In the genomic region with DNA sequence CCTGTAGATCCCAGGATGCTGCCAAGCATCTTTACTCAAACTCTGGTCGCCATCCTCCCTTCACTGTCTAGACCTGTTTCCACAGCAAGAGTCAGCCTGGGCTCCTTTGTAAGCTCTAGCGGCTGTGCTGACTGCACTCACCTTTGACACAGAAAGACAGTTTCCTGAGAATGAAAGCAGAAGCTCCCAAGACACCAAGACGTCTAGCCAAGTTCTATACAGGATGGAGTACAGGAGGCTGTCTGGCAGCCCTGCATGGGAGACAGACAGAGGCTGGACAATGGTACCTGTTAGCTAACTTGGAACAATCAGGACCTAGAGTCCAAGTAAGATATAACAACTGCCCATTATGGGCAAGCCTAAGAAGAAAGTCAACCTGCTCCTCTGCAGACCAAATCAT, we compare ENCODE assay signal across 39 mouse cellular contexts. TPM values are rescaled to one million over a fixed set of nuclear protein-coding genes. Genes with fewer than 3 reads are reported as not detected.
"Had no signal": no experiment of that assay in that cellular context is flagged by ENCODE, and none has a peak within 500 bp of the region (broad histone marks: within the 10 kb centered on the region; RNA-seq: fewer than 3 reads in every experiment).

No protein-coding gene starts in this region.

- ATAC-seq: hindbrain, embryonic 16.5 days; intestine, embryonic 15.5 days; liver, embryonic 12.5 days had no signal

- H3K36me3 ChIP-seq: heart, embryonic 13.5 days; heart, embryonic 15.5 days; hindbrain, embryonic 12.5 days; intestine, embryonic 15.5 days; kidney, embryonic 15.5 days; limb, embryonic 13.5 days; limb, embryonic 15.5 days; liver, embryonic 12.5 days had no signal

- DNase-seq: gastrocnemius, postnatal 14 days; gastrocnemius, postnatal 36 days; heart, adult 11 months; heart, adult 2 months; heart, postnatal 14 days; heart, postnatal 36 days; kidney, adult 11 months; kidney, adult 2 months; kidney, adult 9 months; kidney, postnatal 14 days; kidney, postnatal 36 days; layer of hippocampus, postnatal 36 days; left cerebral cortex, postnatal 4 days had no signal

- H3K4me2 ChIP-seq: heart, embryonic 11.5 days; heart, embryonic 13.5 days; heart, embryonic 15.5 days; hindbrain, embryonic 12.5 days; hindbrain, embryonic 14.5 days; intestine, embryonic 15.5 days; limb, embryonic 13.5 days; limb, embryonic 15.5 days; liver, embryonic 12.5 days had no signal

- H3K9ac ChIP-seq: heart, embryonic 13.5 days; heart, embryonic 15.5 days; hindbrain, embryonic 12.5 days; hindbrain, embryonic 14.5 days; intestine, embryonic 15.5 days; kidney, embryonic 15.5 days; limb, embryonic 13.5 days; limb, embryonic 15.5 days; liver, embryonic 12.5 days had no signal

- H3K4me3 ChIP-seq: heart, adult 2 months; heart, embryonic 13.5 days; heart, embryonic 15.5 days; hindbrain, embryonic 12.5 days; intestine, embryonic 15.5 days; kidney, embryonic 15.5 days; limb, embryonic 13.5 days; limb, embryonic 15.5 days; liver, embryonic 12.5 days had no signal

- H3K4me1 ChIP-seq: liver, embryonic 12.5 days had no signal

- H3K27ac ChIP-seq: heart, adult 2 months; heart, embryonic 13.5 days; heart, embryonic 15.5 days; hindbrain, embryonic 12.5 days; hindbrain, embryonic 14.5 days; intestine, embryonic 15.5 days; kidney, embryonic 15.5 days; kidney, postnatal 0 days; limb, embryonic 13.5 days; limb, embryonic 15.5 days; liver, embryonic 12.5 days had no signal

- H3K9me3 ChIP-seq: heart, embryonic 13.5 days; heart, embryonic 15.5 days; hindbrain, embryonic 12.5 days; intestine, embryonic 15.5 days; kidney, embryonic 15.5 days; limb, embryonic 13.5 days; limb, embryonic 15.5 days; liver, embryonic 12.5 days had no signal

RNA-seq across cellular contexts. Expression of a gene that starts 8.8 kb away (rescaled TPM):
- polyA plus RNA-seq: heart, embryonic 15.5 days; hindbrain, embryonic 14.5 days had no signal

RNA-seq across cellular contexts. Expression of a gene that starts 25.9 kb away (rescaled TPM):
- total RNA-seq: gastrocnemius, adult 18-20 months; gastrocnemius, adult 8-10 months; gastrocnemius, postnatal 14 days; gastrocnemius, postnatal 36 days; heart, adult 2 months; heart, postnatal 14 days; heart, postnatal 36 days; hematopoietic stem cell, adult 5-6 weeks; layer of hippocampus, adult 18-20 months; layer of hippocampus, postnatal 10 days; layer of hippocampus, postnatal 36 days; left cerebral cortex, adult 18-20 months; left cerebral cortex, adult 8-10 months; left cerebral cortex, postnatal 10 days; left cerebral cortex, postnatal 25 days; left cerebral cortex, postnatal 4 days; liver, adult 2 months had no signal
- polyA plus RNA-seq: gonadal fat pad, adult 2 months; heart, adult 2 months; heart, embryonic 11.5 days; heart, embryonic 13.5 days; heart, embryonic 15.5 days; heart, postnatal 0 days; hindbrain, embryonic 12.5 days; hindbrain, embryonic 14.5 days; hindbrain, embryonic 16.5 days; intestine, embryonic 15.5 days; kidney, adult 2 months; kidney, embryonic 15.5 days; kidney, postnatal 0 days; large intestine, adult 2 months; limb, embryonic 11.5 days; limb, embryonic 13.5 days; limb, embryonic 15.5 days; liver, adult 2 months; liver, embryonic 12.5 days had no signal
